Mouse (Mus musculus): Measurements from ENCODE around the gene Zfp287. TPM values are rescaled to one million over a fixed set of nuclear protein-coding genes. Genes with fewer than 3 reads are reported as not detected.
"Not testable (repeated sequence)": the region's sequence is repeated elsewhere in the genome, so short reads cannot be mapped to it uniquely, and the experiment has no call there.

Gene Zfp287
- polyA plus RNA-seq, 1 experiment from 2014 or later: 2.5 TPM

GRCm38 (mm10) chr11:62756456-62757142 is 24.9 kb upstream of the Zfp287 start:
- 7% methylated on average over 36 of the region's 36 CpGs for WGBS
- Histone ChIP-seq H3K4me2 (replicated peaks; ENCODE audit: low read depth, low read length) (peak overlapping the region; percentile 20; the same call in 1 of the 2 replicates), H3K4me1 (ENCODE audit: insufficient read depth, low read depth, low read length) (no peaks in the 10 kb centered on the region), H3K9me3 (ENCODE audit: low read length) (no peaks in the 10 kb centered on the region), H3K4me3 (ENCODE audit: low read depth, low read length) (no peak overlapping the region), H3K27me3 (replicated peaks; ENCODE audit: insufficient read depth, low read length) (no peaks in the 10 kb centered on the region), H3K36me3 (ENCODE audit: insufficient read depth, low read length) (no peaks in the 10 kb centered on the region), H3K9ac (replicated peaks; ENCODE audit: low read depth) (no peak overlapping the region), H3K27ac (ENCODE audit: low read length) (no peak overlapping the region)
- peak; percentile 99 for DNase-seq (ENCODE audit: low spot score)
- peak; percentile 100 for ATAC-seq
- peak; percentile 99 for TF ChIP-seq CTCF (IDR thresholded peaks at IDR 0.05)
- TF ChIP-seq EP300 (IDR thresholded peaks at IDR 0.05): no peak

GRCm38 (mm10) chr11:62752780-62753179 is 21.1 kb upstream of the Zfp287 start, which contains the start of gene Gm10428:
TSS of gene Gm10428 (plus strand) at chr11:62753100.
- WGBS: 92% methylated on average over 8 of the region's 8 CpGs

GRCm38 (mm10) chr11:62752191-62752590 is 20.5 kb upstream of the Zfp287 start:
- H3K4me1 ChIP-seq (ENCODE audit: insufficient read depth, low read depth, low read length): no peaks in the 10 kb centered on the region
- WGBS: 49% methylated on average over 11 of the region's 11 CpGs
- H3K27me3 ChIP-seq (replicated peaks; ENCODE audit: insufficient read depth, low read length): no peaks in the 10 kb centered on the region
- no peak overlapping the region for H3K4me3 ChIP-seq (ENCODE audit: low read depth, low read length)
- no peaks in the 10 kb centered on the region for H3K9me3 ChIP-seq (ENCODE audit: low read length)
- H3K36me3 ChIP-seq (ENCODE audit: insufficient read depth, low read length): no peaks in the 10 kb centered on the region
- H3K4me2 ChIP-seq (replicated peaks; ENCODE audit: low read depth, low read length): no peak overlapping the region
- H3K9ac ChIP-seq (replicated peaks; ENCODE audit: low read depth): no peak overlapping the region
- H3K27ac ChIP-seq (ENCODE audit: low read length): no peak overlapping the region
- ATAC-seq: no peak
- no peak for TF ChIP-seq CTCF (IDR thresholded peaks at IDR 0.05)
- TF ChIP-seq EP300 (IDR thresholded peaks at IDR 0.05): no peak
- DNase-seq (ENCODE audit: low spot score): no peak

More at GRCm38 (mm10) chr11:62752780-62753179, 21.1 kb upstream of the Zfp287 start, which contains the start of gene Gm10428:
- Histone ChIP-seq H3K9ac (replicated peaks; ENCODE audit: low read depth) (no peak within 1 kb of the TSS), H3K27ac (ENCODE audit: low read length) (no peak within 1 kb of the TSS), H3K4me1 (ENCODE audit: insufficient read depth, low read depth, low read length) (no peaks in the 10 kb centered on the region), H3K27me3 (replicated peaks; ENCODE audit: insufficient read depth, low read length) (no peaks in the 10 kb centered on the region), H3K9me3 (ENCODE audit: low read length) (no peaks in the 10 kb centered on the region), H3K4me2 (replicated peaks; ENCODE audit: low read depth, low read length) (no peak within 1 kb of the TSS), H3K36me3 (ENCODE audit: insufficient read depth, low read length) (no peaks in the 10 kb centered on the region), H3K4me3 (ENCODE audit: low read depth, low read length) (no peak within 1 kb of the TSS)
- ATAC-seq: no peak
- TF ChIP-seq EP300 (IDR thresholded peaks at IDR 0.05) (no peak), CTCF (IDR thresholded peaks at IDR 0.05) (no peak)
- no peak for DNase-seq (ENCODE audit: low spot score)

- H3K4me2 ChIP-seq (replicated peaks; ENCODE audit: low read depth, low read length); H3K9me3 ChIP-seq (ENCODE audit: low read length); DNase-seq (ENCODE audit: low spot score); H3K9ac ChIP-seq (replicated peaks; ENCODE audit: low read depth); H3K27me3 ChIP-seq (replicated peaks; ENCODE audit: insufficient read depth, low read length); H3K4me1 ChIP-seq (ENCODE audit: insufficient read depth, low read depth, low read length); H3K27ac ChIP-seq (ENCODE audit: low read length); H3K4me3 ChIP-seq (ENCODE audit: low read depth, low read length); H3K36me3 ChIP-seq (ENCODE audit: insufficient read depth, low read length); ATAC-seq: not testable (repeated sequence)
- WGBS: 75% methylated on average over 13 of the region's 13 CpGs
Observed at GRCm38 (mm10) chr11:62749445-62749844, 17.7 kb upstream of the Zfp287 start.

- 78% methylated on average over 4 of the region's 4 CpGs for WGBS
- TF ChIP-seq CTCF (IDR thresholded peaks at IDR 0.05): no peak
- no peak for TF ChIP-seq EP300 (IDR thresholded peaks at IDR 0.05)
- Histone ChIP-seq H3K9me3 (ENCODE audit: low read length) (no peaks in the 10 kb centered on the region), H3K4me1 (ENCODE audit: insufficient read depth, low read depth, low read length) (no peaks in the 10 kb centered on the region), H3K27me3 (replicated peaks; ENCODE audit: insufficient read depth, low read length) (no peaks in the 10 kb centered on the region), H3K27ac (ENCODE audit: low read length) (no peak overlapping the region), H3K36me3 (ENCODE audit: insufficient read depth, low read length) (no peaks in the 10 kb centered on the region), H3K9ac (replicated peaks; ENCODE audit: low read depth) (no peak overlapping the region), H3K4me3 (ENCODE audit: low read depth, low read length) (no peak overlapping the region), H3K4me2 (replicated peaks; ENCODE audit: low read depth, low read length) (no peak overlapping the region)
- ATAC-seq (no peak), DNase-seq (ENCODE audit: low spot score) (no peak)
Observed at GRCm38 (mm10) chr11:62748062-62748461, 16.4 kb upstream of the Zfp287 start.

- Histone ChIP-seq H3K4me3 (ENCODE audit: low read depth, low read length) (no peak overlapping the region), H3K36me3 (ENCODE audit: insufficient read depth, low read length) (no peaks in the 10 kb centered on the region), H3K27me3 (replicated peaks; ENCODE audit: insufficient read depth, low read length) (no peaks in the 10 kb centered on the region), H3K4me2 (replicated peaks; ENCODE audit: low read depth, low read length) (no peak overlapping the region), H3K9ac (replicated peaks; ENCODE audit: low read depth) (no peak overlapping the region), H3K9me3 (ENCODE audit: low read length) (no peaks in the 10 kb centered on the region), H3K4me1 (ENCODE audit: insufficient read depth, low read depth, low read length) (no peaks in the 10 kb centered on the region), H3K27ac (ENCODE audit: low read length) (no peak overlapping the region)
- DNase-seq (ENCODE audit: low spot score): no peak
- ATAC-seq: no peak
- WGBS: 62% methylated on average over 9 of the region's 9 CpGs
- TF ChIP-seq CTCF (IDR thresholded peaks at IDR 0.05): no peak
- no peak for TF ChIP-seq EP300 (IDR thresholded peaks at IDR 0.05)
Observed at GRCm38 (mm10) chr11:62747227-62747626, 15.5 kb upstream of the Zfp287 start.
